Mouse (Mus musculus) midbrain, embryonic 15.5 days (tissue): ENCODE results near the gene Pcyox1. TPM values are rescaled to one million over a fixed set of nuclear protein-coding genes. Genes with fewer than 3 reads are reported as not detected.
"Not testable (repeated sequence)": the region's sequence is repeated elsewhere in the genome, so short reads cannot be mapped to it uniquely, and the experiment has no call there.

Experiments
- ATAC-seq: fragments of 200-750 bp; cut with Nextera tagmentation; replicated peaks from 2 replicates; pipeline ENCODE4 v1.8.0; 2017; ENCODE audit warnings: moderate TSS enrichment
- H3K27ac ChIP-seq: fragments of 300-500 bp; sonication (generic); 2 replicates; pipeline ENCODE4 v1.5.1; 2015; ENCODE audit warnings: mild to moderate bottlenecking, inconsistent platforms
- H3K27me3 ChIP-seq: fragments of 300-500 bp; sonication (generic); replicated peaks from 2 replicates; pipeline ENCODE4 v1.6.1; 2015; ENCODE audit warnings: inconsistent platforms
- H3K36me3 ChIP-seq: fragments of 300-500 bp; sonication (generic); replicated peaks from 2 replicates; pipeline ENCODE4 v1.6.1; 2015; ENCODE audit warnings: inconsistent platforms
- H3K4me1 ChIP-seq: fragments of 300-500 bp; sonication (generic); 2 replicates; pipeline ENCODE4 v1.6.1; 2015; ENCODE audit warnings: inconsistent platforms
- H3K4me2 ChIP-seq: fragments of 300-500 bp; sonication (generic); 2 replicates; pipeline ENCODE4 v1.6.1; 2015; ENCODE audit warnings: inconsistent platforms, mild to moderate bottlenecking, moderate library complexity
- H3K4me3 ChIP-seq: fragments of 300-500 bp; sonication (generic); 2 replicates; pipeline ENCODE4 v1.5.1; 2015; ENCODE audit warnings: mild to moderate bottlenecking, inconsistent platforms
- H3K9ac ChIP-seq: fragments of 300-500 bp; sonication (generic); 2 replicates; pipeline ENCODE4 v1.6.1; 2015; ENCODE audit warnings: mild to moderate bottlenecking, inconsistent platforms
- H3K9me3 ChIP-seq: fragments of 300-500 bp; sonication (generic); 2 replicates; pipeline ENCODE4 v1.6.1; 2016; ENCODE audit warnings: inconsistent platforms
- WGBS: fragments of 180-500 bp; shearing (Covaris S2); methylation state at CpG from one replicate; pipeline ENCODE4 v1.1.7; 2015; ENCODE audit warnings: mixed read lengths; 5-methylcytosine and 5-hydroxymethylcytosine counted together
- polyA plus RNA-seq: library from polyadenylated mRNA; unstranded; fragments of >200 nt; fragmentation: Nextera tagmentation; extraction: Ambion mirVana; gene quantifications from 2 replicates; pipeline ENCODE4 v1.2.1, GENCODE M21; 2015

The Pcyox1 gene
- polyA plus RNA-seq, 1 experiment from 2014 or later: 96.5 TPM

DNA sequence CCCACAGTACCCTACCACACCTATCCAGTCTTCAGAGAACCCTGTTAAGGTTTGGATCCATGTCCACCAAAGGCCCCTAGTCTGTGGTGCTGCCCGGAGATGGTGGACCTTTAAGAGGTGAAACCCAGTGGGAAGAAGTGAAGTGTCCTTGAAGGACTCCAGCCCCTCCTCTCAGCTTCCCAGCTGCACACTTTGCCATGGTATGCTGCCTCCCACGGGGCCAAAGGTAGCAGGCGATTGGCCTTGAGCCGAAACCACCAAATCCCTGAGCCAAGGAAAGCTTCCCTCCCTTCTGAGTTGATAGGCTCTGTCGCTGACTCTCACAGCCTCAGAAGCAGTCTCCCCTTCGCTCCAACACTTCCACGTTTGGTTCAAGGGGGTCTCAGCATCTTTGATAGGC is 36.3 kb downstream of the Pcyox1 start:
- no peak overlapping the region for H3K9ac ChIP-seq
- no peak for ATAC-seq
- no peak overlapping the region for H3K4me2 ChIP-seq
- no peaks in the 10 kb centered on the region for H3K9me3 ChIP-seq
- H3K27ac ChIP-seq: no peak overlapping the region
- WGBS: 62% methylated on average over 7 of the region's 7 CpGs
- H3K4me1 ChIP-seq: peaks cover 5% of the 10 kb centered on the region; the same call in 1 of the 2 replicates
- H3K27me3 ChIP-seq: no peaks in the 10 kb centered on the region
- H3K4me3 ChIP-seq: no peak overlapping the region
- H3K36me3 ChIP-seq: no peaks in the 10 kb centered on the region

DNA sequence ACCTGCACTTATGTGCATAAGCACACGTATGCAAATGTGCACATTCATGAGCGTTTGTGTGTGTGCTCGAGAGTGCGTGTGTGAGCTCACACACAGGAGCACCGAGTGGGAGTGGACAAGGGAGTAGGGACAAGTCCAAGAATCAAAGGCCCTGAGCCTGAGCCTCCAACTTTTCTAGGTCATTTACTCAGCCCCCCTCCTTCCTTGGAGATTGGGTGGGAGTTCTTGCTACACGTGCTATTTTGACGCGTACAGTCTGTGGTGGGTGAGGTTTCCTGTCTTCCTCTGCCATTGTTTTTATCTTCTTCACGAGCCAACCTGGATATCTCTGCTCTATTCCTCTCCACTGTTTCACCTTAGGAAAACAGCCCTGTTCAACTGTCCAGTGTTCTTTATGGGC is 40.0 kb downstream of the Pcyox1 start:
- Histone ChIP-seq H3K4me2 (no peak overlapping the region), H3K27ac (no peak overlapping the region), H3K9me3 (no peaks in the 10 kb centered on the region), H3K9ac (no peak overlapping the region), H3K27me3 (no peaks in the 10 kb centered on the region), H3K4me3 (no peak overlapping the region), H3K4me1 (no peaks in the 10 kb centered on the region), H3K36me3 (no peaks in the 10 kb centered on the region)
- WGBS: 82% methylated on average over 9 of the region's 9 CpGs
- no peak for ATAC-seq

- Histone ChIP-seq H3K27ac (no peak overlapping the region), H3K4me2 (no peak overlapping the region), H3K4me3 (no peak overlapping the region), H3K9ac (no peak overlapping the region), H3K9me3 (no peaks in the 10 kb centered on the region), H3K27me3 (no peaks in the 10 kb centered on the region), H3K36me3 (no peaks in the 10 kb centered on the region), H3K4me1 (no peaks in the 10 kb centered on the region)
- ATAC-seq: no peak
- 53% methylated on average over 3 of the region's 3 CpGs for WGBS
These were observed 42.0 kb downstream of the Pcyox1 start for GRCm38 (mm10) chr6:86354948-86355347.

DNA sequence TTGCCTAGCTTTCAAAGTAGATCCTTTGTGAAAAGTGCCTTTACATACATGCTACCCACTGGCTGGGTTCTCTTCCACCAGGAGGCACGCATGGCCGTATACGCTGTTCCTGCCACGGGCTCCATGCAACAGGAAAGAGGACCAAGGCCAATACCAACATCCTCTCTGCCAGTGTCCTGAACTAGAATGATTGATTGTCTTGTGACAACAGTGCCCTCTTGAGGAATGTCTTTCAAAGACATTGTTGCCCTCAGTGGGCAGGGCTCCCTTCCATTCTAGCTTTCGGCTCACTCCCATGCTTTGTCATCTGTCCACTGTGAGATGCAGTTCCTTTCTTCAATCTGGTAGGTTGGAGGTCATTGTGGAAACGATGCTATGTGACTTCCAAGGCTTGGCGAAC is 47.7 kb downstream of the Pcyox1 start:
- H3K36me3 ChIP-seq: no peaks in the 10 kb centered on the region
- no peak overlapping the region for H3K4me3 ChIP-seq
- 49% methylated on average over 7 of the region's 7 CpGs for WGBS
- no peaks in the 10 kb centered on the region for H3K9me3 ChIP-seq
- H3K4me1 ChIP-seq: no peaks in the 10 kb centered on the region
- H3K9ac ChIP-seq: no peak overlapping the region
- no peak for ATAC-seq
- no peaks in the 10 kb centered on the region for H3K27me3 ChIP-seq
- H3K4me2 ChIP-seq: no peak overlapping the region
- H3K27ac ChIP-seq: no peak overlapping the region

DNA sequence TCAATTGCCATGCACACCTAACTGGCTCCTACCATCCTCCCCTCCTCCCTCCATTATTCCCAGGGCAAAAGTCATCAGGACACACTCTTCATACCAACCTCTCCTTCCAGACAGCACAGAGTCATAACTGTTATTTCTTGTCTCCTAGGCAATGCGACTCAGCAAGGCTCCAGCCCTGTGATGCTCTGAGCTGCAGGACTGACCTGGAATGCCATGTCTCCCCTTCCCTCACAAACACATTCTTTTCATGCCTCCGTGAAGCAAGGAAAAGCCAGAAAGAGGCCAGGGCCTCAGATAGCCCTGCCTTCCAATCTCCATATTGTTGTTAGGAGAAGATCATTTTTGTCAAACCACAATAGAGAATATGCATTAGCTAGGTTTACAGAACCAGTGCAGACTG is 50.9 kb downstream of the Pcyox1 start:
- Histone ChIP-seq H3K4me1 (0 out of 2 replicates have a peak, but pooled peaks cover 6% of the 10 kb centered on the region), H3K27me3 (no peaks in the 10 kb centered on the region), H3K4me3 (no peak overlapping the region), H3K9me3 (no peaks in the 10 kb centered on the region), H3K36me3 (no peaks in the 10 kb centered on the region), H3K27ac (no peak overlapping the region), H3K9ac (no peak overlapping the region), H3K4me2 (no peak overlapping the region)
- 73% methylated on average over 2 of the region's 2 CpGs for WGBS
- no peak for ATAC-seq

- H3K36me3 ChIP-seq: no peaks in the 10 kb centered on the region
- H3K27ac ChIP-seq: no peak overlapping the region
- H3K27me3 ChIP-seq: no peaks in the 10 kb centered on the region
- no peak overlapping the region for H3K9ac ChIP-seq
- peak overlapping the region; percentile 31 for H3K4me2 ChIP-seq
- 9% methylated on average over 7 of the region's 7 CpGs for WGBS
- ATAC-seq: no peak
- no peaks in the 10 kb centered on the region for H3K9me3 ChIP-seq
- H3K4me1 ChIP-seq: 0 out of 2 replicates have a peak, but pooled peaks cover 6% of the 10 kb centered on the region
- H3K4me3 ChIP-seq: no peak overlapping the region
These were observed 53.3 kb downstream of the Pcyox1 start for GRCm38 (mm10) chr6:86343656-86344055.

DNA sequence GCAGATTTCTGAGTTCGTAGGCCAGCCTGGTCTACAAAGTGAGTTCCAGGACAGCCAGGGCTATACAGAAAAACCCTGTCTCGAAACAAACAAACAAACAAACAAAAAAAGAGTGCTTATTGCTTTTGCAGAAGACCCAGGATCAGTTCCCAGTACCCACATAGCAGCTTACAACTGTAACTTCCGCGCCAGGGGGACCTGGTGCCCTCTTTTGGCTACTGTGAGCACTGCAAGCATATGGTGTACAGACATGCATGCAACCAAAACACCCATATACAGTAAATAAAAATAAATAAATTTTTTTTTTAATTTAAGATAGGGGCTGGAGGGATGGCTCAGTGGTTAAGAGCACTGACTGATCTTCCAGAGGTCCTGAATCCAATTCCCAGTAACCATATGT is 60.6 kb downstream of the Pcyox1 start:
- H3K27ac ChIP-seq, H3K4me3 ChIP-seq, H3K4me2 ChIP-seq, H3K9me3 ChIP-seq, ATAC-seq, H3K4me1 ChIP-seq, H3K27me3 ChIP-seq, H3K9ac ChIP-seq, H3K36me3 ChIP-seq: not testable (repeated sequence)
- WGBS: 88% methylated on average over 4 of the region's 4 CpGs

Other genes with a start within 250 kb of the Pcyox1 start
- gene Tgfa, start 201.9 kb downstream of the Pcyox1 start, polyA plus RNA-seq: 11.2 and 13.2 TPM in 2 replicates
- gene Fam136a, start 31.5 kb downstream of the Pcyox1 start, polyA plus RNA-seq: 118 and 122 TPM in 2 replicates
- 377 and 389 TPM in 2 replicates for gene Snrpg, start 25.9 kb downstream of the Pcyox1 start, polyA plus RNA-seq
- gene Tia1, start 7.1 kb upstream of the Pcyox1 start, polyA plus RNA-seq: 334 and 360 TPM in 2 replicates
- not detected in 2 replicates for gene Gm44790, start 29.5 kb upstream of the Pcyox1 start, polyA plus RNA-seq
- gene C87436, start 41.2 kb upstream of the Pcyox1 start, polyA plus RNA-seq: 25.2 and 25.8 TPM in 2 replicates
- 339 and 344 TPM in 2 replicates for gene Pcbp1, start 129.2 kb upstream of the Pcyox1 start, polyA plus RNA-seq
- 0.47 and 1.7 TPM in 2 replicates for gene Asprv1, start 231.0 kb upstream of the Pcyox1 start, polyA plus RNA-seq